Mouse (Mus musculus) heart, postnatal 25 days (tissue): ENCODE data around the gene Txn1. TPM values are rescaled to one million over a fixed set of nuclear protein-coding genes. Genes with fewer than 3 reads are reported as not detected.

Experiments used
- DNase-seq: peaks from one replicate; pipeline ENCODE4 v3.0.0; 2022; ENCODE audit warnings: low spot score
- intact Hi-C: fragments of 180-260 bp; cut with DNase I; formaldehyde crosslinking; loops from one replicate; pipeline ENCODE4 v1.15.1; 2025
- total RNA-seq, 2 experiments: library from RNA; stranded (reverse); gene quantifications; 2 replicates each; pipeline ENCODE4 v1.2.3; 2021

Gene Txn1
- total RNA-seq, 2 experiments from 2014 or later, result 120 to 126 TPM

DNA sequence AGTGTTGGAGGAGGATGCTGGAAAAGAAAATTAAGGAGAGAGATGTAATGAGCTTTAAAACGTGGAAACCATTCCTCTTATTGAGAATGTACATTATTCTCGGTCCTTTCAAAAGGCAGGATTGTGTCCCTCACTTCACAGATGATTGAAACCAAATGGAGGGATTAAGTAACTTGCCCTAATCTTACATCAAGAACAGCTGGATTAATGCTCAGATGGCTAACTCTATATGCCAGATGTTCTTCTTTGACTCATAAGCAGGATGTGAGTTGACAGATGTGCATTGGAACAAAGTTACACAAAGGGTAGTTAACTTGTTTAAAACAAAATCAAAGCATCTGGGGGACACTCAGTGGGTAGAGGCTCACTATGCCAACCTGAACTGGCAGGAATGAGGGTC, 49.5 kb downstream of the Txn1 start:
- intact Hi-C loops, result loop anchor here (10.0 kb wide), 1 partner anchor 532 kb away; no protein-coding TSS in a partner anchor
- DNase-seq, result no peak

- intact Hi-C loops, result loop anchor here (1.0 to 10.0 kb wide), 3 partner anchors 233 to 530 kb away; no protein-coding TSS in a partner anchor
- no peak for DNase-seq
Measured at GRCm38 (mm10) chr4:57904638-57905037, 51.6 kb downstream of the Txn1 start.

GRCm38 (mm10) chr4:57904211-57904610, 52.0 kb downstream of the Txn1 start:
- no peak for DNase-seq

GRCm38 (mm10) chr4:57902619-57903018, 53.6 kb downstream of the Txn1 start:
- intact Hi-C loops, result loop anchor here (2.0 to 10.0 kb wide), 3 partner anchors 26 to 528 kb away; no protein-coding TSS in a partner anchor
- no peak for DNase-seq

More at GRCm38 (mm10) chr4:57904211-57904610, 52.0 kb downstream of the Txn1 start:
- intact Hi-C loops, result loop anchor here (1.0 to 10.0 kb wide), 3 partner anchors 233 to 529 kb away; no protein-coding TSS in a partner anchor

DNA sequence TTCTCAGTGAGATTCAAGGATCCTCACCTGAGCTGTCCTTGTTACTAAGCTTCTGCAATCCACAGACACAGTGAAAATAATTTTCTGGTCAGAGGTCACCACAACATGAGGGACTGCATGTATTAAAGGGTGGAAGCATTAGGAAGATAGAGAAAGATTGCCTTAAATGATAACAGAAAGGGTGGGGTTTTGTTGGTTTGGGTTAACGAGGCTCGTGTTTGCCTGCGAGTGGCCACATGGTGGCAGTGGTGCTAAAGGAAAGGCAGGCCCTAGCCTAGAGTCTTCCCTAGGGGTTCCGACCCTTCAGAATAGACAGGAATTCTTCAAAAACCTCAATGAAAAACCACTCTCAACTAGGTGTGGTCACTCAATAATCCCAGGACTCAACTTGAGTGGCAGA, 55.0 kb downstream of the Txn1 start:
- intact Hi-C loops, result loop anchor here (1.0 to 10.0 kb wide), 3 partner anchors 176 to 526 kb away; no protein-coding TSS in a partner anchor
- no peak for DNase-seq

GRCm38 (mm10) chr4:57896631-57897030, 59.6 kb downstream of the Txn1 start:
- intact Hi-C loops, result no loop called here
- no peak for DNase-seq

GRCm38 (mm10) chr4:57895902-57896301, 60.3 kb downstream of the Txn1 start:
- intact Hi-C loops, result no loop called here
- no peak for DNase-seq

- intact Hi-C loops, result no loop called here
Measured at GRCm38 (mm10) chr4:57895140-57895539, 61.1 kb downstream of the Txn1 start.

More at GRCm38 (mm10) chr4:57895140-57895539, 61.1 kb downstream of the Txn1 start:
- no peak for DNase-seq

Other genes with a start within 250 kb of the Txn1 start
- 10 to 100 TPM; 84.4 to 96.1 TPM for gene Akap2, start 238.8 kb downstream of the Txn1 start, total RNA-seq
- gene D630039A03Rik, start 40.1 kb downstream of the Txn1 start, total RNA-seq, result under 1 TPM; 0.26 to 0.28 TPM
- not detected for gene Txndc8, start 52.7 kb upstream of the Txn1 start, total RNA-seq